Mouse (Mus musculus): ENCODE results near the gene E130208F15Rik.

The E130208F15Rik gene

GRCm38 (mm10) chr7:30308076-30309005 is 13.2 kb upstream of the E130208F15Rik start, which contains the start of gene Alkbh6:
Alkbh6 (plus strand) TSS chr7:30308717.
- peak; percentile 91 for DNase-seq

GRCm38 (mm10) chr7:30309395-30310129 is 12.0 kb upstream of the E130208F15Rik start:
- DNase-seq = peak; percentile 42

GRCm38 (mm10) chr7:30310136-30310535 is 11.4 kb upstream of the E130208F15Rik start:
- DNase-seq = no peak

- DNase-seq = peak; percentile 78
Observed at GRCm38 (mm10) chr7:30313666-30314320, 7.7 kb upstream of the E130208F15Rik start.

GRCm38 (mm10) chr7:30314721-30315155 is 6.8 kb upstream of the E130208F15Rik start, which contains the start of gene Syne4:
Syne4 (plus strand) TSS chr7:30314807.
- DNase-seq = no peak

- no peak for DNase-seq
Observed at GRCm38 (mm10) chr7:30315559-30316529, 5.7 kb upstream of the E130208F15Rik start.

- no peak for DNase-seq
Observed at GRCm38 (mm10) chr7:30318142-30318541, 3.4 kb upstream of the E130208F15Rik start.

- DNase-seq = no peak
Observed at GRCm38 (mm10) chr7:30320946-30321345, 594 bp upstream of the E130208F15Rik start.

- peak; percentile 97 for DNase-seq
Observed at GRCm38 (mm10) chr7:30322285-30322667, 736 bp downstream of the E130208F15Rik start.

- DNase-seq = no peak
Observed at GRCm38 (mm10) chr7:30322865-30323264, 1.3 kb downstream of the E130208F15Rik start.

GRCm38 (mm10) chr7:30323795-30324194 is 2.3 kb downstream of the E130208F15Rik start, which contains the start of gene Sdhaf1:
Sdhaf1 (minus strand) TSS chr7:30323895.
- no peak for DNase-seq

GRCm38 (mm10) chr7:30324300-30324944 is 2.9 kb downstream of the E130208F15Rik start:
- no peak for DNase-seq

GRCm38 (mm10) chr7:30325364-30325763 is 3.8 kb downstream of the E130208F15Rik start:
- DNase-seq = no peak

- no peak for DNase-seq
Observed at GRCm38 (mm10) chr7:30326427-30326826, 4.9 kb downstream of the E130208F15Rik start.

GRCm38 (mm10) chr7:30327140-30327539 is 5.6 kb downstream of the E130208F15Rik start:
- DNase-seq = peak; percentile 54

- DNase-seq = no peak
Observed at GRCm38 (mm10) chr7:30328379-30328778, 6.8 kb downstream of the E130208F15Rik start.

- peak; percentile 73 for DNase-seq
Observed at GRCm38 (mm10) chr7:30331887-30332286, 10.3 kb downstream of the E130208F15Rik start.

GRCm38 (mm10) chr7:30332622-30333259 is 11.2 kb downstream of the E130208F15Rik start:
- DNase-seq = no peak

GRCm38 (mm10) chr7:30333436-30333835 is 11.9 kb downstream of the E130208F15Rik start:
- DNase-seq = peak; percentile 84

GRCm38 (mm10) chr7:30334563-30334962 is 13.0 kb downstream of the E130208F15Rik start:
- DNase-seq = no peak

- no peak for DNase-seq
Observed at GRCm38 (mm10) chr7:30335688-30336087, 14.1 kb downstream of the E130208F15Rik start.
